In genomic region chr12:111992626-111993025, GRCm38 (mm10) we compare ENCODE assay signal across 23 mouse cellular contexts. TPM values are rescaled to one million over a fixed set of nuclear protein-coding genes. Genes with fewer than 3 reads are reported as not detected.
"Had no signal": no experiment of that assay in that cellular context is flagged by ENCODE, and none has a peak within 500 bp of the region (broad histone marks: within the 10 kb centered on the region; RNA-seq: fewer than 3 reads in every experiment).

No protein-coding gene starts in this region.

- ATAC-seq: liver, postnatal 0 days; lung, postnatal 0 days; midbrain, embryonic 13.5 days; midbrain, embryonic 16.5 days had no signal

- H3K27ac ChIP-seq: kidney, embryonic 15.5 days; limb, embryonic 12.5 days; limb, embryonic 15.5 days; liver, embryonic 14.5 days; midbrain, embryonic 10.5 days; midbrain, embryonic 13.5 days; neural tube, embryonic 13.5 days had no signal

- H3K4me3 ChIP-seq: kidney, embryonic 15.5 days; limb, embryonic 12.5 days; limb, embryonic 15.5 days; megakaryocyte, embryonic 14.5 days; midbrain, embryonic 10.5 days; midbrain, embryonic 13.5 days; myocyte; neural tube, embryonic 13.5 days had no signal

- H3K4me1 ChIP-seq: limb, embryonic 12.5 days; limb, embryonic 15.5 days; midbrain, embryonic 10.5 days; midbrain, embryonic 13.5 days; neural tube, embryonic 13.5 days had no signal

- H3K27me3 ChIP-seq: kidney, embryonic 15.5 days; limb, embryonic 12.5 days; midbrain, embryonic 13.5 days; neural tube, embryonic 13.5 days had no signal

- H3K36me3 ChIP-seq: kidney, embryonic 15.5 days; limb, embryonic 12.5 days; limb, embryonic 15.5 days; midbrain, embryonic 10.5 days; midbrain, embryonic 13.5 days; neural tube, embryonic 13.5 days had no signal

- H3K9ac ChIP-seq: kidney, embryonic 15.5 days; limb, embryonic 12.5 days; limb, embryonic 15.5 days; liver, embryonic 14.5 days; liver, postnatal 0 days; lung, embryonic 14.5 days; midbrain, embryonic 13.5 days; neural tube, embryonic 13.5 days had no signal

- H3K4me2 ChIP-seq: kidney, embryonic 15.5 days; limb, embryonic 12.5 days; limb, embryonic 15.5 days; liver, embryonic 11.5 days; lung, embryonic 14.5 days; midbrain, embryonic 13.5 days; neural tube, embryonic 13.5 days had no signal

- DNase-seq: kidney, postnatal 10 days; kidney, postnatal 36 days; left cerebral cortex, postnatal 4 days; liver, postnatal 0 days; lung, embryonic 14.5 days; thymus, postnatal 25 days had no signal

- H3K9me3 ChIP-seq: limb, embryonic 12.5 days; limb, embryonic 15.5 days; midbrain, embryonic 10.5 days; midbrain, embryonic 13.5 days; neural tube, embryonic 13.5 days had no signal

RNA-seq across cellular contexts. Expression of gene Rd3l, which starts 11.5 kb away (rescaled TPM):
- polyA plus RNA-seq: kidney, embryonic 15.5 days; limb, embryonic 12.5 days; limb, embryonic 15.5 days; liver, embryonic 11.5 days; liver, embryonic 14.5 days; liver, postnatal 0 days; lung, embryonic 14.5 days; lung, postnatal 0 days; midbrain, embryonic 10.5 days; midbrain, embryonic 13.5 days; midbrain, embryonic 16.5 days; myocyte; neural tube, embryonic 13.5 days; small intestine, adult 2 months; spleen, adult 2 months; stomach, embryonic 16.5 days; thymus, postnatal 0 days; urinary bladder, adult 2 months had no signal

RNA-seq across cellular contexts. Expression of gene Tdrd9, which starts 21.3 kb away (rescaled TPM):
- polyA plus RNA-seq: spleen, adult 2 months had no signal
